Mouse (Mus musculus) forebrain, embryonic 11.5 days (tissue): Measurements from ENCODE around the gene Gpc3. TPM values are rescaled to one million over a fixed set of nuclear protein-coding genes. Genes with fewer than 3 reads are reported as not detected.
"Not testable (repeated sequence)": the region's sequence is repeated elsewhere in the genome, so short reads cannot be mapped to it uniquely, and the experiment has no call there.

Experiments used
- ATAC-seq: fragments of 200-750 bp; cut with Nextera tagmentation; replicated peaks from 2 replicates; pipeline ENCODE4 v1.8.0; 2017; ENCODE audit warnings: moderate TSS enrichment; ENCODE audit not compliant: low FRiP score
- DNase-seq: peaks from one replicate; pipeline ENCODE4 v3.0.0-alpha.2; 2017; ENCODE audit warnings: low spot score
- H3K27ac ChIP-seq: fragments of 300-500 bp; sonication (generic); 2 replicates; pipeline ENCODE4 v1.5.1; 2014; ENCODE audit warnings: low read depth, low read length
- H3K27me3 ChIP-seq: fragments of 300-500 bp; sonication (generic); 2 replicates; pipeline ENCODE4 v1.6.1; 2014; ENCODE audit warnings: mild to moderate bottlenecking, low read length, mixed read lengths; ENCODE audit not compliant: control insufficient read depth, insufficient read depth
- H3K36me3 ChIP-seq: fragments of 300-500 bp; sonication (generic); 2 replicates; pipeline ENCODE4 v1.6.1; 2014; ENCODE audit warnings: mild to moderate bottlenecking, low read length, moderate library complexity, mixed read lengths; ENCODE audit not compliant: control insufficient read depth, insufficient read depth
- H3K4me1 ChIP-seq: fragments of 300-500 bp; sonication (generic); replicated peaks from 2 replicates; pipeline ENCODE4 v1.6.1; 2014; ENCODE audit warnings: low read length, mixed read lengths; ENCODE audit not compliant: control insufficient read depth, insufficient read depth
- H3K4me2 ChIP-seq: fragments of 300-500 bp; sonication (generic); 2 replicates; pipeline ENCODE4 v1.6.1; 2014; ENCODE audit warnings: low read depth, mild to moderate bottlenecking, low read length, moderate library complexity, mixed read lengths; ENCODE audit not compliant: severe bottlenecking
- H3K4me3 ChIP-seq: fragments of 300-500 bp; sonication (generic); 2 replicates; pipeline ENCODE4 v1.5.1; 2014; ENCODE audit warnings: low read depth, low read length
- H3K9ac ChIP-seq: fragments of 300-500 bp; sonication (generic); 2 replicates; pipeline ENCODE4 v1.6.1; 2014; ENCODE audit warnings: low read length
- H3K9me3 ChIP-seq: fragments of 300-500 bp; sonication (generic); 2 replicates; pipeline ENCODE4 v1.6.1; 2016; ENCODE audit warnings: low read length, mixed read lengths; ENCODE audit not compliant: control insufficient read depth
- WGBS: fragments of 180-500 bp; shearing (Covaris S2); extraction: QIAGEN DNeasy Blood & Tissue Kit; methylation state at CpG from one replicate; pipeline ENCODE4 v1.1.7; 2014; 5-methylcytosine and 5-hydroxymethylcytosine counted together
- polyA plus RNA-seq: library from polyadenylated mRNA; unstranded; fragments of >200 nt; fragmentation: Nextera tagmentation; extraction: Ambion mirVana; gene quantifications from 2 replicates; pipeline ENCODE4 v1.2.1, GENCODE M21; 2014

Gene Gpc3
- polyA plus RNA-seq, 1 experiment from 2014 or later = 187 TPM

- Histone ChIP-seq H3K9ac (no peak overlapping the region), H3K9me3 (no peaks in the 10 kb centered on the region), H3K4me2 (no peak overlapping the region), H3K4me3 (no peak overlapping the region), H3K4me1 (peaks cover 2% of the 10 kb centered on the region; the same call in 1 of the 2 replicates), H3K27ac (peak overlapping the region; percentile 85; the same call in 1 of the 2 replicates), H3K27me3 (no peaks in the 10 kb centered on the region), H3K36me3 (no peaks in the 10 kb centered on the region)
- DNase-seq (peak; percentile 52), ATAC-seq (peak; percentile 69)
- 30% methylated on average over 6 of the region's 6 CpGs for WGBS
Observed at GRCm38 (mm10) chrX:52369304-52369937, 244.3 kb downstream of the Gpc3 start.

GRCm38 (mm10) chrX:52366826-52367225, 246.9 kb downstream of the Gpc3 start:
- DNase-seq = no peak
- ATAC-seq = no peak
- Histone ChIP-seq H3K4me2 (no peak overlapping the region), H3K9me3 (no peaks in the 10 kb centered on the region), H3K27me3 (no peaks in the 10 kb centered on the region), H3K9ac (no peak overlapping the region), H3K27ac (no peak overlapping the region), H3K4me3 (no peak overlapping the region), H3K36me3 (no peaks in the 10 kb centered on the region), H3K4me1 (peaks cover 2% of the 10 kb centered on the region; the same call in 1 of the 2 replicates)
- WGBS = 59% methylated on average over 4 of the region's 5 CpGs

- WGBS = 78% methylated on average over 10 of the region's 10 CpGs
- Histone ChIP-seq H3K9ac (no peak overlapping the region), H3K36me3 (no peaks in the 10 kb centered on the region), H3K27me3 (no peaks in the 10 kb centered on the region), H3K4me1 (peaks cover 2% of the 10 kb centered on the region; the same call in 1 of the 2 replicates), H3K27ac (no peak overlapping the region), H3K9me3 (no peaks in the 10 kb centered on the region), H3K4me2 (no peak overlapping the region), H3K4me3 (no peak overlapping the region)
- no peak for ATAC-seq
- DNase-seq = no peak
Observed at GRCm38 (mm10) chrX:52365790-52366189, 248.0 kb downstream of the Gpc3 start.

- no peaks in the 10 kb centered on the region for H3K9me3 ChIP-seq
- WGBS = 89% methylated on average over 4 of the region's 4 CpGs
- H3K4me1 ChIP-seq = 0 out of 2 replicates have a peak, but pooled peaks cover 2% of the 10 kb centered on the region
- DNase-seq (no peak), ATAC-seq (no peak)
- H3K4me2 ChIP-seq = no peak overlapping the region
- H3K27me3 ChIP-seq = no peaks in the 10 kb centered on the region
- no peak overlapping the region for H3K4me3 ChIP-seq
- no peaks in the 10 kb centered on the region for H3K36me3 ChIP-seq
- H3K27ac ChIP-seq = no peak overlapping the region
- no peak overlapping the region for H3K9ac ChIP-seq
Observed at GRCm38 (mm10) chrX:52362241-52363011, 251.3 kb downstream of the Gpc3 start.

- no peak overlapping the region for H3K9ac ChIP-seq
- WGBS = 46% methylated on average over 4 of the region's 4 CpGs
Observed at GRCm38 (mm10) chrX:52352981-52353380, 260.8 kb downstream of the Gpc3 start.

GRCm38 (mm10) chrX:52350631-52351030, 263.1 kb downstream of the Gpc3 start:
- H3K4me1 ChIP-seq, H3K27ac ChIP-seq, ATAC-seq, H3K36me3 ChIP-seq, H3K4me2 ChIP-seq, H3K4me3 ChIP-seq, H3K27me3 ChIP-seq, DNase-seq, H3K9ac ChIP-seq, H3K9me3 ChIP-seq: not testable (repeated sequence)
- 50% methylated on average over 5 of the region's 5 CpGs for WGBS

More at GRCm38 (mm10) chrX:52352981-52353380, 260.8 kb downstream of the Gpc3 start:
- H3K4me2 ChIP-seq = no peak overlapping the region
- no peaks in the 10 kb centered on the region for H3K27me3 ChIP-seq
- no peaks in the 10 kb centered on the region for H3K9me3 ChIP-seq
- H3K4me1 ChIP-seq = 0 out of 2 replicates have a peak, but pooled peaks cover 3% of the 10 kb centered on the region
- no peak overlapping the region for H3K27ac ChIP-seq
- no peak overlapping the region for H3K4me3 ChIP-seq
- DNase-seq = no peak
- no peak for ATAC-seq
- no peaks in the 10 kb centered on the region for H3K36me3 ChIP-seq

GRCm38 (mm10) chrX:52348773-52349172, 265.0 kb downstream of the Gpc3 start:
- H3K9me3 ChIP-seq = no peaks in the 10 kb centered on the region
- H3K4me1 ChIP-seq = 0 out of 2 replicates have a peak, but pooled peaks cover 3% of the 10 kb centered on the region
- H3K27me3 ChIP-seq = no peaks in the 10 kb centered on the region
- no peak overlapping the region for H3K9ac ChIP-seq
- ATAC-seq (peak; percentile 86), DNase-seq (peak; percentile 80)
- H3K36me3 ChIP-seq = no peaks in the 10 kb centered on the region
- peak overlapping the region; percentile 59 for H3K27ac ChIP-seq
- no peak overlapping the region for H3K4me3 ChIP-seq
- 18% methylated on average over 6 of the region's 6 CpGs for WGBS
- H3K4me2 ChIP-seq = no peak overlapping the region

GRCm38 (mm10) chrX:52344018-52344417, 269.7 kb downstream of the Gpc3 start:
- H3K4me2 ChIP-seq = no peak overlapping the region

More at GRCm38 (mm10) chrX:52344018-52344417, 269.7 kb downstream of the Gpc3 start:
- Histone ChIP-seq H3K36me3 (no peaks in the 10 kb centered on the region), H3K9ac (no peak overlapping the region), H3K9me3 (no peaks in the 10 kb centered on the region), H3K27me3 (no peaks in the 10 kb centered on the region), H3K4me1 (0 out of 2 replicates have a peak, but pooled peaks cover 3% of the 10 kb centered on the region), H3K27ac (no peak overlapping the region), H3K4me3 (no peak overlapping the region)
- ATAC-seq (no peak), DNase-seq (no peak)
- WGBS = 75% methylated on average over 3 of the region's 3 CpGs
